Mouse (Mus musculus): ENCODE results near the gene Fam53b. TPM values are rescaled to one million over a fixed set of nuclear protein-coding genes. Genes with fewer than 3 reads are reported as not detected.

Fam53b gene
- polyA plus RNA-seq, 1 experiment = 10.4 TPM

DNA sequence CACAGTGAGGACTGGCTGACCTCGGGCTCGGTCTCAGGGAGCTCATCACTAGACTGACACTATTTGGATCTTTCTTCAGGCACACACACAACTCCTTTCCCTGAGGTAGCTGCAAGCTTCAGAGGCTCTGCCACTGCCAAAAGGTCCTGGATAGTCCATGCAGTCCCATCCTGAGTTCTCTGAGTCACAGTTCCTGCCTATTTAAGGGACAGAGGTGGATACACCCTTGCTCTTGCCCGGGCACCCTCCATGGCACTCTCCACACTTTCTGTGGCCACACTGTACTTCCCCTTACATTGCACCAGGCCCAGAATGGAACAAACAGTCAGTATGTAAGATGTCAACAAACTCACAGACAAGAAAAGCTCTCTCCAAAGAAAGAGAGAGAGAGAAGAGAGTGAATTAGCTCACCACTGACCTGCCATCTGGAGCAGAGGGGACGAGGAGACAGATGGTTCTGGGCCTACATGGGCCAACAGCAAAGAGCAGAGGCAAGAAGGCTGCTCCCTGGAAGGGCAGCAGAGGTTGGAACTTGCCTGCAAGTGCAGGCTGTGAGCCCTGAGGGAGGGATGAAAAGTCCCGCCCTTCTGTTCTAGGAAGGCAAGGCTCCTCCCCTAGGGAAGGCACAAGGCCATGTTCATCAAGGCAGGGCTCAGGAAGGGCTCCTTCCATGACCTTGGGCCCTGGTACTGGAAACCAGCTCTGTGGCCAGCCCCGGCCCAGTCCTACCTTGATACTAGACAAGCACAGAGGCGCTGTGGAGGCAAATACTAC is 37.2 kb downstream of the Fam53b start:
- Histone ChIP-seq H3K27ac (ENCODE audit: insufficient read depth, low read length) (no peak overlapping the region), H3K9me3 (replicated peaks; ENCODE audit: control insufficient read depth, insufficient read depth, low read length, poor library complexity, severe bottlenecking) (no peaks in the 10 kb centered on the region), H3K4me1 (ENCODE audit: control insufficient read depth, insufficient read depth, low read length) (peaks cover 3% of the 10 kb centered on the region), H3K4me3 (ENCODE audit: low read depth, low read length) (no peak overlapping the region), H3K36me3 (ENCODE audit: control insufficient read depth, insufficient read depth, low read length, poor library complexity, severe bottlenecking) (no peaks in the 10 kb centered on the region), H3K9ac (ENCODE audit: low read depth, poor library complexity, severe bottlenecking) (no peak overlapping the region), H3K27me3 (ENCODE audit: control insufficient read depth, insufficient read depth, low read length, poor library complexity, severe bottlenecking) (no peaks in the 10 kb centered on the region)
- TF ChIP-seq EP300 (IDR thresholded peaks at IDR 0.05; ENCODE audit: insufficient read depth, low read depth, low read length) = no peak
- no peak for TF ChIP-seq CTCF (IDR thresholded peaks at IDR 0.05; ENCODE audit: low read depth, low read length)
- TF ChIP-seq POLR2A (IDR thresholded peaks at IDR 0.05; ENCODE audit: insufficient read depth, low read length) = no peak

DNA sequence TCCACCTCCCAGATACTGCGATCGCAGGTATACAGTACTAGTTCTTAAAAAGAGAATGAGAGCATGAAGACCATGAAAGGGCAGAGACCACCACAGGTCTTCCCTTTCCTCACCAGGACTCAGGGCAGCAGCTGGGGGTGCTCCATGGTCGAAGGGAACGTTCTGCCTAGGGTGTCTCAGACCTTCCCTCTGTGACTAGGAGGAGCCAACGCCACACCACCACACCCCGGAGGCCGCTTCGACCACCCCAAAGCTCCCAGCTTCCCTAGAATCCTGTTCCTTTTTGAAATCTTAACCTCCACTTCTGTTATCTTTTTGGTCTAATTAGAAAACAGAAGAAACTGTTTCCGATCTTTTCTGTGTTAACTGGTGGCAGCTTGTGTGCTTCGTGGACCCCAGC is 37.8 kb downstream of the Fam53b start:
- Histone ChIP-seq H3K36me3 (ENCODE audit: control insufficient read depth, insufficient read depth, low read length, poor library complexity, severe bottlenecking) (no peaks in the 10 kb centered on the region), H3K4me1 (ENCODE audit: control insufficient read depth, insufficient read depth, low read length) (peaks cover 3% of the 10 kb centered on the region), H3K9me3 (replicated peaks; ENCODE audit: control insufficient read depth, insufficient read depth, low read length, poor library complexity, severe bottlenecking) (no peaks in the 10 kb centered on the region), H3K9ac (ENCODE audit: low read depth, poor library complexity, severe bottlenecking) (no peak overlapping the region), H3K4me3 (ENCODE audit: low read depth, low read length) (no peak overlapping the region), H3K27ac (ENCODE audit: insufficient read depth, low read length) (no peak overlapping the region), H3K27me3 (ENCODE audit: control insufficient read depth, insufficient read depth, low read length, poor library complexity, severe bottlenecking) (no peaks in the 10 kb centered on the region)
- TF ChIP-seq POLR2A (IDR thresholded peaks at IDR 0.05; ENCODE audit: insufficient read depth, low read length) (no peak), EP300 (IDR thresholded peaks at IDR 0.05; ENCODE audit: insufficient read depth, low read depth, low read length) (no peak), CTCF (IDR thresholded peaks at IDR 0.05; ENCODE audit: low read depth, low read length) (no peak)

DNA sequence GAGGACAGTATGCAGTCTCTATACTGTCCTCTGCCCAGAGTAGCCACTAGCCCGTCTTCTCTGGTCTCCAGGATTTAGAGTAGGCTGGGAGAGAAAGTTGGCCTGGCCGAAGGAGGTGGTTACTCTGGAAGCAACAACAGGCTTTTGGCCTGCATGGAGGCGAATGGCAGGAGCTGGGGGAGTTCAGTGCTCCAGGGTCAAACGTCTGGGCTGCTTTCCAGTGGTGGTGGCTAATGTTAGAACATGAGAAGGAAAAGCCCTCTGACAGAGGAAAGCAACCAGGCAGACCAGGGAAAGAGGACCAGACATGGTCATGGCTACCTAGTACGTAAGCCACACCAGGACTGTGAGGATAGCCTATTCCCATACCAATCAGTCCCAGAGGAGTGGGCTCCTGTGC is 38.4 kb downstream of the Fam53b start:
- H3K27me3 ChIP-seq (ENCODE audit: control insufficient read depth, insufficient read depth, low read length, poor library complexity, severe bottlenecking) = no peaks in the 10 kb centered on the region
- no peak overlapping the region for H3K27ac ChIP-seq (ENCODE audit: insufficient read depth, low read length)
- no peaks in the 10 kb centered on the region for H3K4me1 ChIP-seq (ENCODE audit: control insufficient read depth, insufficient read depth, low read length)
- no peak overlapping the region for H3K9ac ChIP-seq (ENCODE audit: low read depth, poor library complexity, severe bottlenecking)
- no peak for TF ChIP-seq POLR2A (IDR thresholded peaks at IDR 0.05; ENCODE audit: insufficient read depth, low read length)
- TF ChIP-seq CTCF (IDR thresholded peaks at IDR 0.05; ENCODE audit: low read depth, low read length) = no peak
- no peak for TF ChIP-seq EP300 (IDR thresholded peaks at IDR 0.05; ENCODE audit: insufficient read depth, low read depth, low read length)
- no peaks in the 10 kb centered on the region for H3K9me3 ChIP-seq (replicated peaks; ENCODE audit: control insufficient read depth, insufficient read depth, low read length, poor library complexity, severe bottlenecking)
- no peak overlapping the region for H3K4me3 ChIP-seq (ENCODE audit: low read depth, low read length)
- H3K36me3 ChIP-seq (ENCODE audit: control insufficient read depth, insufficient read depth, low read length, poor library complexity, severe bottlenecking) = no peaks in the 10 kb centered on the region

DNA sequence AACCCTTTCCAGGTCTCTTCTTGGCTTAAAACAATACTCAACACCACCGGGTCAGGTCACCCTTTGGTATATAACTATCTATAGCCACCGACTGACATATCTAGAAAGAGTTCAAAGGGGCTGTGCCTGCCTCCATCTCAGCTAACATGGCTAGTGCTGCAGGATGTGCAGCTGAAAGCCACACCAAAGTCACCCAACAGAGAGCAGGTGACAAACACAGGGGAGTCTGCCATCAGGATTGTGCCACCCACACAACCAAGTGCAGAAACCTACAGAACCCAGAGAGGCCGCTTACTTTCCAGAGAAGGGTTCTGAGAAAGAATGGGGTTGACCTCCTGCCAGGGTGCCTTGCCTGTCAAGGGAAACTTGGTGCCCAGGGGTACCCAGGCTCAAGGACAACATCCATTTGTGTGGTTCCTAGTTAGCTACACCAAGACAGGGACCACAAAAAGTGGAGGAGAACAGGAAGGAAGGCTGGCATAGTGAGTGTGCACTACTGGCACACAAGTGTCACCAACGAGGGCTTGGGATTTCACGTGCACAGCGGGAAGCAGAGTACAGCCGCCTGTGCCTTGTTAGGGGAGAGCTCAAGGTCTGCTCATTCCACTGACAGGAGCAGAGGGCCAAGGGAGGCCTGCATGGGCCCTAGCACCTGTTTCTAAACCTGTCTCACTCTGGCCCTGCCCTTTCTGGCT is 40.5 kb downstream of the Fam53b start:
- Histone ChIP-seq H3K4me1 (ENCODE audit: control insufficient read depth, insufficient read depth, low read length) (no peaks in the 10 kb centered on the region), H3K9me3 (replicated peaks; ENCODE audit: control insufficient read depth, insufficient read depth, low read length, poor library complexity, severe bottlenecking) (no peaks in the 10 kb centered on the region), H3K27ac (ENCODE audit: insufficient read depth, low read length) (no peak overlapping the region), H3K4me3 (ENCODE audit: low read depth, low read length) (no peak overlapping the region), H3K36me3 (ENCODE audit: control insufficient read depth, insufficient read depth, low read length, poor library complexity, severe bottlenecking) (no peaks in the 10 kb centered on the region), H3K27me3 (ENCODE audit: control insufficient read depth, insufficient read depth, low read length, poor library complexity, severe bottlenecking) (no peaks in the 10 kb centered on the region), H3K9ac (ENCODE audit: low read depth, poor library complexity, severe bottlenecking) (no peak overlapping the region)
- TF ChIP-seq CTCF (IDR thresholded peaks at IDR 0.05; ENCODE audit: low read depth, low read length) (no peak), POLR2A (IDR thresholded peaks at IDR 0.05; ENCODE audit: insufficient read depth, low read length) (no peak), EP300 (IDR thresholded peaks at IDR 0.05; ENCODE audit: insufficient read depth, low read depth, low read length) (no peak)

DNA sequence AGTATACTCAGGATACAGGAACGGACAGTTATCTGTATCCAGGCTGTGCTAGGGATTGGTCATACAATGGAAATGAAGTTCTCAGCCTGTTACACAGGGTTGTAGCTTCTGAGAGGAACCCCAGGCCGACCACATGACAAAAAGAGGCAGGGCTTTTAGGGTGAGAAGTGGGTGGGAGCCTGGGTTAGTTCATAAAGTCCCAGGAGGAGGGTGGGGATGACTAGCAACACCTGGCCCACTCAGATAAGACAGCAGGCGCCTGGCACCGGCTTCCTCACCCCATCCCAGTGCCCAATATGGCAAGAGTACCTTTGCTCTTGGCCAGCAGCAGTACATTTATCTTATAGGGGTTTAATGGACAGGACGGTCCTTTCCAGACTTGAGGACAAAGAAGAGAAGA is 41.2 kb downstream of the Fam53b start:
- H3K9ac ChIP-seq (ENCODE audit: low read depth, poor library complexity, severe bottlenecking) = no peak overlapping the region
- no peaks in the 10 kb centered on the region for H3K36me3 ChIP-seq (ENCODE audit: control insufficient read depth, insufficient read depth, low read length, poor library complexity, severe bottlenecking)
- H3K4me1 ChIP-seq (ENCODE audit: control insufficient read depth, insufficient read depth, low read length) = no peaks in the 10 kb centered on the region
- no peaks in the 10 kb centered on the region for H3K27me3 ChIP-seq (ENCODE audit: control insufficient read depth, insufficient read depth, low read length, poor library complexity, severe bottlenecking)
- H3K27ac ChIP-seq (ENCODE audit: insufficient read depth, low read length) = no peak overlapping the region
- no peaks in the 10 kb centered on the region for H3K9me3 ChIP-seq (replicated peaks; ENCODE audit: control insufficient read depth, insufficient read depth, low read length, poor library complexity, severe bottlenecking)
- no peak for TF ChIP-seq EP300 (IDR thresholded peaks at IDR 0.05; ENCODE audit: insufficient read depth, low read depth, low read length)
- TF ChIP-seq CTCF (IDR thresholded peaks at IDR 0.05; ENCODE audit: low read depth, low read length) = no peak
- TF ChIP-seq POLR2A (IDR thresholded peaks at IDR 0.05; ENCODE audit: insufficient read depth, low read length) = no peak
- no peak overlapping the region for H3K4me3 ChIP-seq (ENCODE audit: low read depth, low read length)

All from ES-Bruce4 (cell line).